Mouse (Mus musculus): ENCODE measurements at regions not wholly inside any gene's neighbourhood (a gene's known extent, or its start where the extent isn't known, plus 50 kb on each side); places are given as distances from the start of the nearest gene placed in this dataset.

GRCm38 (mm10) chr13:59251252-59252006, 333.6 kb downstream of the Agtpbp1 start:
- H3K4me3 ChIP-seq, result no peak overlapping the region
- no peaks in the 10 kb centered on the region for H3K4me1 ChIP-seq
- H3K36me3 ChIP-seq, result no peaks in the 10 kb centered on the region
- no peak overlapping the region for H3K9ac ChIP-seq
- no peaks in the 10 kb centered on the region for H3K27me3 ChIP-seq
- WGBS, result 55% methylated on average over 12 of the region's 12 CpGs
- H3K4me2 ChIP-seq, result no peak overlapping the region
- no peak overlapping the region for H3K27ac ChIP-seq
- H3K9me3 ChIP-seq, result no peaks in the 10 kb centered on the region
- ATAC-seq (ENCODE audit: borderline replicate concordance, extremely low read depth, low FRiP score, low TSS enrichment), result no peak

GRCm38 (mm10) chr13:59248411-59248810, 336.6 kb downstream of the Agtpbp1 start:
- no peaks in the 10 kb centered on the region for H3K27me3 ChIP-seq
- H3K4me2 ChIP-seq, result no peak overlapping the region
- 86% methylated on average over 9 of the region's 9 CpGs for WGBS
- no peak overlapping the region for H3K4me3 ChIP-seq
- no peaks in the 10 kb centered on the region for H3K9me3 ChIP-seq
- H3K36me3 ChIP-seq, result no peaks in the 10 kb centered on the region
- H3K9ac ChIP-seq, result no peak overlapping the region
- ATAC-seq (ENCODE audit: borderline replicate concordance, extremely low read depth, low FRiP score, low TSS enrichment), result no peak
- H3K27ac ChIP-seq, result no peak overlapping the region
- no peaks in the 10 kb centered on the region for H3K4me1 ChIP-seq

GRCm38 (mm10) chr13:59246984-59247537, 338.0 kb downstream of the Agtpbp1 start:
- no peak overlapping the region for H3K27ac ChIP-seq
- H3K9ac ChIP-seq, result no peak overlapping the region
- no peaks in the 10 kb centered on the region for H3K9me3 ChIP-seq
- H3K36me3 ChIP-seq, result no peaks in the 10 kb centered on the region
- WGBS, result 85% methylated on average over 7 of the region's 7 CpGs
- no peak overlapping the region for H3K4me3 ChIP-seq
- H3K27me3 ChIP-seq, result no peaks in the 10 kb centered on the region
- no peaks in the 10 kb centered on the region for H3K4me1 ChIP-seq
- H3K4me2 ChIP-seq, result no peak overlapping the region
- ATAC-seq (ENCODE audit: borderline replicate concordance, extremely low read depth, low FRiP score, low TSS enrichment), result no peak

- Histone ChIP-seq H3K4me2 (no peak overlapping the region), H3K27me3 (no peaks in the 10 kb centered on the region), H3K4me3 (no peak overlapping the region), H3K9me3 (no peaks in the 10 kb centered on the region), H3K9ac (no peak overlapping the region), H3K36me3 (no peaks in the 10 kb centered on the region), H3K27ac (no peak overlapping the region), H3K4me1 (no peaks in the 10 kb centered on the region)
- 57% methylated on average over 6 of the region's 6 CpGs for WGBS
- no peak for ATAC-seq (ENCODE audit: borderline replicate concordance, extremely low read depth, low FRiP score, low TSS enrichment)
Measured at GRCm38 (mm10) chr13:59246070-59246469, 339.0 kb downstream of the Agtpbp1 start.

DNA sequence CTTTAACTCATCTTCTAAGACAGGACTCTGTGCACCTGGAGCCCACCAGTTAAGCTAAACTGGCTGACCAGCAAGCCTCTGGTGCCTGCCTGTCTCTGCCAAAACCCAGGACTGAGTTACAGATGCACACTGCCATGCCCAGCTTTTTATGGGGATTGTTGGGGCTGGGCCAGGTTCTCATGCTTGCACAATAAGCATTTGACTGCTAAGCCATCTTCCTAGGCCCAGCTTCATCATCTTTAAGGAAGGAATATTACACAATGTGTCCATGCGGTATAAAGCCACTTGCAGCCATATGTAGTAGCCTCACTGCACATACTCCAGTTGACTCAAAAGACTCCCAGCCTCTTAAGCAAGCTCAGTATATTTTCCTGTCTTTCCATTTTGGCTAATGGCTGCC, 340.4 kb downstream of the Agtpbp1 start:
- Histone ChIP-seq H3K27ac (no peak overlapping the region), H3K36me3 (no peaks in the 10 kb centered on the region), H3K9ac (no peak overlapping the region), H3K4me2 (no peak overlapping the region), H3K4me1 (no peaks in the 10 kb centered on the region), H3K9me3 (no peaks in the 10 kb centered on the region), H3K4me3 (no peak overlapping the region), H3K27me3 (no peaks in the 10 kb centered on the region)
- WGBS, result 88% methylated on average over 1 of the region's 1 CpGs
- no peak for ATAC-seq (ENCODE audit: borderline replicate concordance, extremely low read depth, low FRiP score, low TSS enrichment)

GRCm38 (mm10) chr13:59242671-59243070, 342.4 kb downstream of the Agtpbp1 start:
- ATAC-seq (ENCODE audit: borderline replicate concordance, extremely low read depth, low FRiP score, low TSS enrichment), result no peak
- Histone ChIP-seq H3K4me3 (no peak overlapping the region), H3K4me2 (no peak overlapping the region), H3K36me3 (no peaks in the 10 kb centered on the region), H3K4me1 (no peaks in the 10 kb centered on the region), H3K27ac (no peak overlapping the region), H3K9ac (no peak overlapping the region), H3K9me3 (no peaks in the 10 kb centered on the region), H3K27me3 (no peaks in the 10 kb centered on the region)
- WGBS, result 50% methylated on average over 4 of the region's 4 CpGs

- WGBS, result 72% methylated on average over 1 of the region's 1 CpGs
- Histone ChIP-seq H3K27me3 (no peaks in the 10 kb centered on the region), H3K4me3 (no peak overlapping the region), H3K27ac (no peak overlapping the region), H3K4me1 (no peaks in the 10 kb centered on the region), H3K9me3 (no peaks in the 10 kb centered on the region), H3K36me3 (no peaks in the 10 kb centered on the region), H3K9ac (no peak overlapping the region), H3K4me2 (no peak overlapping the region)
- ATAC-seq (ENCODE audit: borderline replicate concordance, extremely low read depth, low FRiP score, low TSS enrichment), result no peak; the same call in 1 of the 2 replicates
Measured at GRCm38 (mm10) chr13:59238696-59239095, 346.3 kb downstream of the Agtpbp1 start.

DNA sequence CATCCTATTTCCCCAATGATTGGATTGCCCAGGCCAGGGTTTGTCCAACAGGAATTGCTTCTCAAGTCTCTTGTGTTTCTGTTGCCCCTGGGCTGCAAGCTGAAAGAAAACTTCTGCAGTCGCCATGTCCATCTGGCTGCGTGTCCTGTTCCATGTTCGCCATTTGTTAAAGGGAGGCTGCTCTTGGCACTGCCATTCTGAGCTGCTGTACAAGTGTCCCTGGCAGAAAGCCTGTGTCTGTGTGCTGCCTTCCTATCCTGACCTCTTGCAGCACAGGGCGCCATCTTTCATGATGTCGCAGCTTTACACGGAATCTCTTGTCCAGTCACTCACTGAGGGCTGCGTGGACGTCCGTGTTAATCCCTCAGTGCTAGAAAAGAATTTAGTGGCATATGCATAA, 349.2 kb downstream of the Agtpbp1 start:
- no peaks in the 10 kb centered on the region for H3K4me1 ChIP-seq
- H3K4me2 ChIP-seq, result no peak overlapping the region
- no peaks in the 10 kb centered on the region for H3K36me3 ChIP-seq
- no peak overlapping the region for H3K4me3 ChIP-seq
- no peak overlapping the region for H3K27ac ChIP-seq
- 83% methylated on average over 9 of the region's 9 CpGs for WGBS
- H3K9me3 ChIP-seq, result no peaks in the 10 kb centered on the region
- no peak for ATAC-seq (ENCODE audit: borderline replicate concordance, extremely low read depth, low FRiP score, low TSS enrichment)
- H3K27me3 ChIP-seq, result no peaks in the 10 kb centered on the region
- no peak overlapping the region for H3K9ac ChIP-seq

GRCm38 (mm10) chr13:59229111-59229541, 355.9 kb downstream of the Agtpbp1 start:
- 0 out of 2 replicates have a peak overlapping the region, but pooled peaks have one; percentile 73 for H3K27ac ChIP-seq
- no peak overlapping the region for H3K4me2 ChIP-seq
- H3K9me3 ChIP-seq, result no peaks in the 10 kb centered on the region
- WGBS, result 78% methylated on average over 6 of the region's 6 CpGs
- H3K9ac ChIP-seq, result no peak overlapping the region
- no peak for ATAC-seq (ENCODE audit: borderline replicate concordance, extremely low read depth, low FRiP score, low TSS enrichment)
- H3K36me3 ChIP-seq, result no peaks in the 10 kb centered on the region
- H3K4me3 ChIP-seq, result no peak overlapping the region
- H3K4me1 ChIP-seq, result peaks cover 8% of the 10 kb centered on the region; the same call in 1 of the 2 replicates
- H3K27me3 ChIP-seq, result no peaks in the 10 kb centered on the region

- Histone ChIP-seq H3K9me3 (no peaks in the 10 kb centered on the region), H3K4me1 (peaks cover 8% of the 10 kb centered on the region; the same call in 1 of the 2 replicates), H3K4me3 (no peak overlapping the region), H3K36me3 (no peaks in the 10 kb centered on the region), H3K9ac (no peak overlapping the region), H3K27ac (peak overlapping the region; percentile 73; the same call in 1 of the 2 replicates), H3K27me3 (no peaks in the 10 kb centered on the region), H3K4me2 (no peak overlapping the region)
- peak; percentile 76 for ATAC-seq (ENCODE audit: borderline replicate concordance, extremely low read depth, low FRiP score, low TSS enrichment)
- WGBS, result 23% methylated on average over 12 of the region's 12 CpGs
Measured at GRCm38 (mm10) chr13:59228059-59228830, 356.8 kb downstream of the Agtpbp1 start.

DNA sequence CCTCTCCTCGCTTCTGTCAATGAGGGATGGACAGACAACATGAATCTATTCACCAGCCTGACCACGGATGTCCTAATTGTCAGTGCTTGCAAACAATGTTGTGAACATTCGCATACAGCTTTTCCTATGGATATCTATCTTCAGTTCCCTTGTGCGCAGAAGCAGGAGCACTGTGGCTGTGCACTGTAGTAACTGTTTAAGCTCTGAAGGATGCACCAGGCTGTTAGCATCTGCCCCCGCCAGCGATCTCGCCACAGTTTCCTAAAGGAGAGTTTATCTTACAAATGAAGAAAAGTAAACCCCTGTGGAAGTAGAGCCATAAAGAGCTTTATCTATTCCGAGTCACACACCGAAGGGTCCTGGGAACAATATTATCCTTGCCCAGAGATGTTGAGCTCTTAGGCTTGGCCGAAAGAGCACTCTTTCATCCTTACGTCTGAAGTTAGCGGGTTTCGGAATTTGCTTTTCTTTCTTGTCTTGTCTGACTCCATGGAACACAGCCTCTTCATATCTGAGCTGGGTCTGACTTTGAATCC, 357.4 kb downstream of the Agtpbp1 start:
- WGBS, result 58% methylated on average over 13 of the region's 13 CpGs
- Histone ChIP-seq H3K4me2 (no peak overlapping the region), H3K27ac (no peak overlapping the region)

DNA sequence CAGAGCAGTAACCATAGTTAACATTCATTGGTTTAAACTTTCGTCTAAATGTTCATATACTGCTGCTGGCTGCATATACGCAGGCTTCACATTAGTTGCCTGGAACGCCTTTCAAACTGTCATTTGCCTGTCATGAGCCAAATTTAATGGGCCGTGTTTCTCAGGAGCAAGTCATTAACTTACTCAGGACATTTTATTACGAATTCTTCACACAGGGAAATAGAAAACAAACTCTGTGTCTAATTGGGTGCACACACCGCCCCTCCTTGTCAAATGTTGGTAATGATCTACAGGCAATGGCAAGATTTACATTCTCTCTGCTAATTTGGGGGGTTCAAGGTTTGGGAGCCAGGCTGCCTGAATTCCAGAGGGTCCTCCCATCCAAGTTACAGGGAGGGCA, 364.4 kb downstream of the Agtpbp1 start:
- no peaks in the 10 kb centered on the region for H3K27me3 ChIP-seq
- no peak overlapping the region for H3K4me2 ChIP-seq
- no peak overlapping the region for H3K9ac ChIP-seq
- no peaks in the 10 kb centered on the region for H3K36me3 ChIP-seq
- 44% methylated on average over 6 of the region's 6 CpGs for WGBS
- no peak overlapping the region for H3K4me3 ChIP-seq
- no peak for ATAC-seq (ENCODE audit: borderline replicate concordance, extremely low read depth, low FRiP score, low TSS enrichment)
- no peaks in the 10 kb centered on the region for H3K4me1 ChIP-seq
- no peak overlapping the region for H3K27ac ChIP-seq
- H3K9me3 ChIP-seq, result no peaks in the 10 kb centered on the region

More for the DNA sequence above, 357.4 kb downstream of the Agtpbp1 start:
- Histone ChIP-seq H3K9ac (no peak overlapping the region), H3K27me3 (no peaks in the 10 kb centered on the region), H3K9me3 (no peaks in the 10 kb centered on the region), H3K4me1 (peaks cover 8% of the 10 kb centered on the region; the same call in 1 of the 2 replicates), H3K4me3 (no peak overlapping the region), H3K36me3 (no peaks in the 10 kb centered on the region)
- peak; percentile 8; the same call in 1 of the 2 replicates for ATAC-seq (ENCODE audit: borderline replicate concordance, extremely low read depth, low FRiP score, low TSS enrichment)
